Mouse (Mus musculus) ES-E14 (cell line): ENCODE measurements at regions not wholly inside any gene's neighbourhood (a gene's known extent, or its start where the extent isn't known, plus 50 kb on each side); places are given as distances from the start of the nearest gene placed in this dataset.

Experiments used
- DNase-seq: peaks from one replicate; pipeline ENCODE4 v3.0.0-alpha.2; 2013; ENCODE audit warnings: low read depth, low spot score
- H3K27ac ChIP-seq: 2 replicates; pipeline ENCODE4 v1.5.1; 2012; ENCODE audit warnings: low read depth, mild to moderate bottlenecking, low read length, moderate library complexity, mixed read lengths; ENCODE audit not compliant: poor library complexity, insufficient read depth, severe bottlenecking
- H3K36me3 ChIP-seq: 2 replicates; pipeline ENCODE4 v1.6.1; 2012; ENCODE audit warnings: mild to moderate bottlenecking, low read length, moderate library complexity, mixed read lengths; ENCODE audit not compliant: control insufficient read depth, poor library complexity, insufficient read depth, severe bottlenecking
- H3K4me1 ChIP-seq, 2 experiments: fragments of 150-350 bp in 1 of 2; sonication (generic) in 1 of 2; 2 replicates each; pipeline ENCODE4 v1.6.1; 2012; ENCODE audit warnings: low read length in 2 of 2, mild to moderate bottlenecking in 1 of 2, mixed read lengths in 1 of 2; ENCODE audit not compliant: control insufficient read depth in 2 of 2, insufficient read depth in 2 of 2, poor library complexity in 1 of 2
- H3K4me3 ChIP-seq, 2 experiments: fragments of 150-350 bp in 1 of 2; sonication (generic) in 1 of 2; 2 replicates each; pipeline ENCODE4 v1.5.1; 2012; ENCODE audit warnings: low read length in 2 of 2, low read depth in 1 of 2, mild to moderate bottlenecking in 1 of 2, mixed read lengths in 1 of 2; ENCODE audit not compliant: insufficient read depth in 1 of 2, poor library complexity in 1 of 2, severe bottlenecking in 1 of 2
- H3K9ac ChIP-seq: 2 replicates; pipeline ENCODE4 v1.6.1; 2012; ENCODE audit warnings: low read depth, mild to moderate bottlenecking, low read length, mixed read lengths; ENCODE audit not compliant: poor library complexity, insufficient read depth, severe bottlenecking
- H3K9me3 ChIP-seq: fragments of 150-350 bp; sonication (generic); 2 replicates; pipeline ENCODE4 v1.6.1; 2012; ENCODE audit warnings: low read depth, mild to moderate bottlenecking, low read length; ENCODE audit not compliant: control insufficient read depth, insufficient read depth
- CHD2 ChIP-seq: IDR thresholded peaks from 2 replicates; pipeline ENCODE4 v1.6.1; 2014; ENCODE audit warnings: mild to moderate bottlenecking, low read depth, low read length, inconsistent platforms
- HCFC1 ChIP-seq: IDR thresholded peaks from 2 replicates; pipeline ENCODE4 v1.6.1; 2012; ENCODE audit warnings: low read length, inconsistent platforms, borderline replicate concordance; ENCODE audit not compliant: insufficient read depth
- MAFK ChIP-seq: IDR thresholded peaks from 2 replicates; pipeline ENCODE4 v1.6.1; 2014; ENCODE audit warnings: mild to moderate bottlenecking, low read depth, low read length, inconsistent platforms; ENCODE audit not compliant: insufficient read depth
- ZC3H11A ChIP-seq: IDR thresholded peaks from 2 replicates; pipeline ENCODE4 v1.6.1; 2012; ENCODE audit warnings: low read depth, mild to moderate bottlenecking, inconsistent platforms, low read length, borderline replicate concordance
- ZNF384 ChIP-seq: IDR thresholded peaks from 2 replicates; pipeline ENCODE4 v1.6.1; 2012; ENCODE audit warnings: low read depth, low read length, inconsistent platforms
- in situ Hi-C, 2 experiments: fragments of 600-800 bp; cut with MboI; formaldehyde crosslinking; loops; one replicate each; pipeline ENCODE4 v1.15.1; 2025; ENCODE audit warnings: low sequenced_read_pairs in 2 of 2, inconsistent platforms in 1 of 2; ENCODE audit not compliant: unreplicated experiment in 2 of 2

DNA sequence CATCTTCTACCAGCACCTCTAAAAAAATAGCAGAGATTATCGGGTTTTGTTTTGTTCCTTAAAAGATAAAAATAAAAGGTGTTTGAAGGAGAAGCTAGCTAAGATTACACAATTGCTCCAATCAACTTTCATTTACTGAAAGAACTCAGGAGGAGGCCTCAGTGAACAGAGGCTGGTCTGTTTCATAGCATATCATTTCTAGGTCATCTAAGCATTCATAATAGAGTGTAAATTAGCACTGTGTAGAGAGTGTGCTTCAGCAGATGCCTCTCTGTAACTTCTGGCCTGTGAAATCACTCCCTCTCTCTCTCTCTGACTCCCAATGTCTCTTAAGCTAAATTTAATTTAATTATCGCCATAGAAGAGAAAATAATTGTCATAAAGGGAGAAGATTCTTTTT is 597.0 kb upstream of the Pou3f3 start:
- no peaks in the 10 kb centered on the region for H3K9me3 ChIP-seq
- no peak for TF ChIP-seq CHD2
- no peak for TF ChIP-seq ZNF384
- TF ChIP-seq MAFK = no peak
- no peak for TF ChIP-seq HCFC1
- no peak for TF ChIP-seq ZC3H11A
- no peak overlapping the region for H3K9ac ChIP-seq
- H3K36me3 ChIP-seq = no peaks in the 10 kb centered on the region
- in situ Hi-C loops = no loop called here
- H3K4me1 ChIP-seq = no peaks in the 10 kb centered on the region
- H3K27ac ChIP-seq = no peak overlapping the region
- H3K4me3 ChIP-seq = no peak overlapping the region
- no peak for DNase-seq

DNA sequence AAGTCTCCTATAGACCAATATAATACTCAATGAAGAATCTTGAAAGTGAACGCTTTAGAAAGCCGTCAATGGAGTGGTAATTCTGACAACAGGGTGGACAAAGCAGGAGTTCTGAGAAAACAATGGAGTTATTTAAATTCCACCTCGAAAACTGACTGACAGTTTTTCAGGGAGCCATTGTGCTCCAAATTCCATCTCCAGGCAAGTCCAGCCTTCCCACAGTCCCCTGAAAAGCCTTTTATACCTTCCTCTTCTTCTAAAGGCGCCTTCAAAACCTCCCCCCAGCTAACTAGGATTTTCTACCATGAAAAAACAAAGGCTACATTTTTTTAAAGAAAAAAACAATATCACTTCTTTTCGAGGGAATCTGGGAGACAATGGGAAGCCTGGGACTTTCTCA is 588.0 kb upstream of the Pou3f3 start:
- Histone ChIP-seq H3K36me3 (no peaks in the 10 kb centered on the region), H3K27ac (no peak overlapping the region), H3K9ac (no peak overlapping the region), H3K4me1 (peaks cover 0 to 4% of the 10 kb centered on the region in 2 experiments; a peak in 1 of 4 replicates), H3K9me3 (no peaks in the 10 kb centered on the region), H3K4me3 (no peak overlapping the region)
- in situ Hi-C loops = no loop called here
- DNase-seq = no peak
- TF ChIP-seq ZNF384 (no peak), MAFK (no peak), ZC3H11A (no peak), CHD2 (no peak), HCFC1 (no peak)

GRCm38 (mm10) chr1:42107925-42108324 is 587.6 kb upstream of the Pou3f3 start:
- Histone ChIP-seq H3K9ac (no peak overlapping the region), H3K4me3 (no peak overlapping the region), H3K4me1 (peaks cover 0 to 4% of the 10 kb centered on the region in 2 experiments; a peak in 1 of 4 replicates), H3K36me3 (no peaks in the 10 kb centered on the region), H3K9me3 (no peaks in the 10 kb centered on the region), H3K27ac (no peak overlapping the region)
- in situ Hi-C loops = no loop called here
- DNase-seq = no peak
- TF ChIP-seq ZNF384 = no peak
- TF ChIP-seq ZC3H11A = no peak
- no peak for TF ChIP-seq HCFC1
- no peak for TF ChIP-seq MAFK
- no peak for TF ChIP-seq CHD2

DNA sequence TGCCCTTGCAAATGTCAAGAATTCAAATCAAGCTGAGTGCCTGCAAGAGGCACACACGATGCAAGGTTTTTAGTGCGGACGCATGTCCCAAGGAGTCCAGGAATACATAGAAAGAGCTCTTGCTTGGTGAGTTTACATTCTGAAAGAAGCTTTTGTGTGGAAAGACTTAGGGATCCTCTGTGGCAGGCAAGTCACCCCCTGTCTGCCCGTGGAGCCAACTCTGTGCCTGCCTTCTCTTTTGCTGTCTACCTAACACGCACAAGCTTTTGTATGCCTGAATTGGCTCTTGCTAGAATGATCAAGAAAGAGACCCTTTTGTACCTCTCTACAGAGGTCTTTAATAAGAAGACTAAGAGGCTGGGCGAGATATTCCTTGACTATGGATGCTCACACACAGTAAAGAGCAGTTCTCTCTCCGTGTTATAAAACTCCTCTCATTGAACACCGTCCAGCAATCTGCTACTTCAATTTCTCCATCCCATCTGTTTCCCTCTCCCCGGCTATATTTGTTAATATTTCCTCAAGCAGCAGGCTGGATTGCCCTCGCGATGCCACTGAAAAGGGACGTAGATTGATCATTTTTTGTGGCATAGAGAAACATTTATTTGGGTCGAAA is 543.3 kb upstream of the Pou3f3 start:
- no peak for DNase-seq
- in situ Hi-C loops = no loop called here
- H3K9me3 ChIP-seq = no peaks in the 10 kb centered on the region
- TF ChIP-seq CHD2 = no peak
- TF ChIP-seq HCFC1 = no peak
- TF ChIP-seq ZC3H11A = no peak
- no peak for TF ChIP-seq MAFK
- no peak for TF ChIP-seq ZNF384
- no peak overlapping the region for H3K4me3 ChIP-seq
- no peaks in the 10 kb centered on the region for H3K4me1 ChIP-seq
- no peaks in the 10 kb centered on the region for H3K36me3 ChIP-seq
- no peak overlapping the region for H3K27ac ChIP-seq
- no peak overlapping the region for H3K9ac ChIP-seq

DNA sequence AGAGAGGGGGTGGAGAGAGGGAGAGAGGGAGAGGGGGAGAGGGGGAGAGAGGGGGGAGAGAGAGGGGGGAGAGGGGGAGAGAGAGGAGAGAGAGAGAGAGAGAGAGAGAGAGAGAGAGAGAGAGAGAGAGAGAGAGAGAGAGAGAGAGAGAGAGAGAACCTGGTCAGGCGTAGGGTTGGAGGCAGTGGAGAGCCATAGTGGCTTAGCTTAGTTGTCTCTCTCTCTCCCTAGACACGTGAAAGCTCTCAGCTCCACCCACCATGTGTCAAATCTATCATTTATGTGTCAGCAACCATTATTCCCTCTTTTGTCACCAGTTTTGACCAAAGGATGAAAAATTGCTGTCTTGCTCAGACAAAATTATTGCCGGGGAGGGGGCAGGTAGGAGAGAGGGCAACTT is 542.7 kb upstream of the Pou3f3 start:
- H3K9me3 ChIP-seq = no peaks in the 10 kb centered on the region
- no peak for TF ChIP-seq ZC3H11A
- no peak for DNase-seq
- no peak overlapping the region for H3K27ac ChIP-seq
- H3K36me3 ChIP-seq = no peaks in the 10 kb centered on the region
- in situ Hi-C loops = no loop called here
- H3K4me1 ChIP-seq = no peaks in the 10 kb centered on the region
- H3K4me3 ChIP-seq = no peak overlapping the region
- H3K9ac ChIP-seq = no peak overlapping the region
